Mouse (Mus musculus): ENCODE data around the gene Bmx. TPM values are rescaled to one million over a fixed set of nuclear protein-coding genes. Genes with fewer than 3 reads are reported as not detected.

The Bmx gene
- 0.16 and 0.27 TPM in 2 replicates for polyA plus RNA-seq (2012; rRNA removed)

DNA sequence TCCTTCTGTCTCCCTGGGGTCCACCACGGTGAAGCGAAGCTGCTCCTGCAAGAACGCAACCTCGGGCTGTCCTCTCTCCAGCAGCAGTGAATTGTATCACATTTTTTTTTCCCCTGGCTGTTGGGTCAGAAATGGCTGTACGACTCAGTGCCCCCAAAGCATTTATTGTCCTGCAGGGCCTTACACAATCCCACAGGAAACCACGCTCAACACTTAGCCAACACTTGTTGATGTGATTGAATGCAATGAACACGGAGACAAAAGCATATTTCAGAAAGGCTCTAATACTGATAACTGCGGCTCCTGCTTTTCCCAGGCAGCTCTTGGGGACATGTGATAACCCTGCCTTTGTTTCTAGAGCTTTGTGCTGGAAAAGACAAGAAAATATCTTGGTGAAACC, at the start of gene Bmx:
TSS of gene Bmx (minus strand) at position 137 of the 400 bp plus-strand sequence.

GRCm38 (mm10) chrX:164269285-164269761, 11.3 kb upstream of the Bmx start, which contains the start of gene Pir:
Gene Pir (plus strand): TSS chrX:164269371.

Other genes starting within 250 kb of the Bmx start
- gene Car5b, start 230.2 kb downstream of the Bmx start, polyA plus RNA-seq (2012; rRNA removed) = 0.65 and 0.96 TPM in 2 replicates
- 5.5 and 6.4 TPM in 2 replicates for gene Siah1b, start 181.7 kb downstream of the Bmx start, polyA plus RNA-seq (2012; rRNA removed)
- gene Cltrn, start 169.4 kb downstream of the Bmx start, polyA plus RNA-seq (2012; rRNA removed) = not detected in 2 replicates
- 0.49 and 0.73 TPM in 2 replicates for gene Ace2, start 118.9 kb downstream of the Bmx start, polyA plus RNA-seq (2012; rRNA removed)
- gene Pir, start 11.2 kb upstream of the Bmx start, polyA plus RNA-seq (2012; rRNA removed) = 0.94 and 3.2 TPM in 2 replicates
- gene Vegfd, start 115.2 kb upstream of the Bmx start, polyA plus RNA-seq (2012; rRNA removed) = 0.56 and 0.71 TPM in 2 replicates
- 3.1 and 3.5 TPM in 2 replicates for gene Piga, start 161.6 kb upstream of the Bmx start, polyA plus RNA-seq (2012; rRNA removed)
- gene Asb11, start 178.8 kb upstream of the Bmx start, polyA plus RNA-seq (2012; rRNA removed) = 2.3 and 2.6 TPM in 2 replicates
- not detected in 2 replicates for gene Asb9, start 248.1 kb upstream of the Bmx start, polyA plus RNA-seq (2012; rRNA removed)